Mouse (Mus musculus): Measurements from ENCODE around the gene Olfr1120. TPM values are rescaled to one million over a fixed set of nuclear protein-coding genes. Genes with fewer than 3 reads are reported as not detected.
"Not testable (repeated sequence)": the region's sequence is repeated elsewhere in the genome, so short reads cannot be mapped to it uniquely, and the experiment has no call there.

Gene Olfr1120
- polyA plus RNA-seq (2016; fragmentation: Nextera tagmentation; extraction: Ambion mirVana) = not detected in 2 replicates

- no peaks in the 10 kb centered on the region for H3K36me3 ChIP-seq
- no peak within 1 kb of the TSS for H3K27ac ChIP-seq (replicated peaks)
- 66% methylated on average over 2 of the region's 2 CpGs for whole genome bisulfite sequencing
- DNase-seq (ENCODE audit: low spot score) = no peak
- H3K4me1 ChIP-seq = no peaks in the 10 kb centered on the region
- no peaks in the 10 kb centered on the region for H3K9me3 ChIP-seq (replicated peaks)
- no peak within 1 kb of the TSS for H3K4me3 ChIP-seq
- H3K27me3 ChIP-seq (ENCODE audit: low read depth, poor library complexity, severe bottlenecking) = no peaks in the 10 kb centered on the region
These were observed at the start of gene Olfr1120 for GRCm38 (mm10) chr2:87354515-87354914. Gene Olfr1120 (plus strand): TSS chr2:87354815.

- 78% methylated on average over 1 of the region's 1 CpGs for WGBS
- DNase-seq (ENCODE audit: low spot score) = no peak
- Histone ChIP-seq H3K4me3 (no peak within 1 kb of the TSS), H3K4me1 (no peaks in the 10 kb centered on the region), H3K27me3 (ENCODE audit: low read depth, poor library complexity, severe bottlenecking) (no peaks in the 10 kb centered on the region), H3K36me3 (no peaks in the 10 kb centered on the region), H3K9me3 (replicated peaks) (no peaks in the 10 kb centered on the region), H3K27ac (replicated peaks) (no peak within 1 kb of the TSS)
These were observed 47.3 kb upstream of the Olfr1120 start, which contains the start of gene Olfr1118 for GRCm38 (mm10) chr2:87307281-87307680. Gene Olfr1118 (plus strand): TSS chr2:87307581.

GRCm38 (mm10) chr2:87360121-87360520 lies 5.5 kb downstream of the Olfr1120 start:
- 96% methylated on average over 2 of the region's 2 CpGs for WGBS
- H3K36me3 ChIP-seq; DNase-seq (ENCODE audit: low spot score); H3K9me3 ChIP-seq (replicated peaks); H3K27me3 ChIP-seq (ENCODE audit: low read depth, poor library complexity, severe bottlenecking); H3K4me3 ChIP-seq; H3K4me1 ChIP-seq; H3K27ac ChIP-seq (replicated peaks): not testable (repeated sequence)

GRCm38 (mm10) chr2:87369595-87369994 lies 15.0 kb downstream of the Olfr1120 start, which contains the start of gene Olfr1121:
Gene Olfr1121 (plus strand): TSS chr2:87369895.
- H3K4me3 ChIP-seq = no peak within 1 kb of the TSS
- DNase-seq (ENCODE audit: low spot score) = no peak

DNA sequence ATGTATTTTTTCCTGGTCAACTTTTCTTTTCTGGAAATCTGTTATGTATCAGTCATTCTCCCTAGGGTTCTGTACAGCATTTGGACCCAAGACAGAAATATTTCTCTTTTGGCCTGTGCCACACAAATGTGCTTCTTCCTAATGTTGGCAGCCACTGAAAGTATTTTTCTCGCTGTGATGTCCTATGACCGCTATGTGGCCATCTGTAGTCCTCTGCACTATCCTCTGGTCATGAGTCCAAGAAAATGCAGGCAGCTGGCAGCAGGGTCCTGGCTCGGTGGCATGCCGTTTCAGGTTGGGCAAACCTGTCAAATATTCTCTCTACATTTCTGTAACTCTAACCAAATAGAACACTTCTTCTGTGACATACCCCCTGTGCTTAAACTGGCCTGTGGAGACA lies 17.1 kb downstream of the Olfr1120 start:
- DNase-seq (ENCODE audit: low spot score) = no peak
- no peaks in the 10 kb centered on the region for H3K4me1 ChIP-seq
- 91% methylated on average over 4 of the region's 4 CpGs for WGBS
- no peak overlapping the region for H3K27ac ChIP-seq (replicated peaks)
- no peak overlapping the region for H3K4me3 ChIP-seq
- H3K27me3 ChIP-seq (ENCODE audit: low read depth, poor library complexity, severe bottlenecking) = no peaks in the 10 kb centered on the region
- no peaks in the 10 kb centered on the region for H3K9me3 ChIP-seq (replicated peaks)
- no peaks in the 10 kb centered on the region for H3K36me3 ChIP-seq

More at GRCm38 (mm10) chr2:87369595-87369994, 15.0 kb downstream of the Olfr1120 start, which contains the start of gene Olfr1121:
- 47% methylated on average over 1 of the region's 1 CpGs for WGBS
- H3K36me3 ChIP-seq = no peaks in the 10 kb centered on the region
- no peaks in the 10 kb centered on the region for H3K4me1 ChIP-seq
- no peak within 1 kb of the TSS for H3K27ac ChIP-seq (replicated peaks)
- H3K27me3 ChIP-seq (ENCODE audit: low read depth, poor library complexity, severe bottlenecking) = no peaks in the 10 kb centered on the region
- H3K9me3 ChIP-seq (replicated peaks) = no peaks in the 10 kb centered on the region

DNA sequence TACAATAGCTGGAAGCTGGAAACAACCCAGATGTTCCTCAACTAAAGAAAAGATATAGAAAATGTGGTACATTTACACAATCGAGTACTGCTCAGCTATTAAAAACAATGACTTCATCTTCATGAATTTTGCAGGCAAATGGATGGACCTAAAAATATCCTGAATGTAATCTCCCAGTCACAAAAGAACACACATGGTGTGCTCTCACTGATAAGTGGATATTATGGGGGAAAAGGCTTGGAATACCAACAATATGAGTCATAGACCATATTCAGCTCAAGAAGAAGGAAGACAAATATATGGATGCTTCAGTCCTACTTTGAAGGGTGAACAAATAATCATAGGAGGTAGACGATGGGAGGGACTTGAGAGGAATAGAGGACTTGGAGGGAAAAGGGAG lies 29.3 kb downstream of the Olfr1120 start:
- H3K36me3 ChIP-seq = no peaks in the 10 kb centered on the region
- H3K4me1 ChIP-seq = no peaks in the 10 kb centered on the region
- DNase-seq (ENCODE audit: low spot score) = no peak
- no peaks in the 10 kb centered on the region for H3K9me3 ChIP-seq (replicated peaks)
- no peak overlapping the region for H3K27ac ChIP-seq (replicated peaks)
- 90% methylated on average over 2 of the region's 2 CpGs for WGBS
- no peak overlapping the region for H3K4me3 ChIP-seq
- H3K27me3 ChIP-seq (ENCODE audit: low read depth, poor library complexity, severe bottlenecking) = no peaks in the 10 kb centered on the region

DNA sequence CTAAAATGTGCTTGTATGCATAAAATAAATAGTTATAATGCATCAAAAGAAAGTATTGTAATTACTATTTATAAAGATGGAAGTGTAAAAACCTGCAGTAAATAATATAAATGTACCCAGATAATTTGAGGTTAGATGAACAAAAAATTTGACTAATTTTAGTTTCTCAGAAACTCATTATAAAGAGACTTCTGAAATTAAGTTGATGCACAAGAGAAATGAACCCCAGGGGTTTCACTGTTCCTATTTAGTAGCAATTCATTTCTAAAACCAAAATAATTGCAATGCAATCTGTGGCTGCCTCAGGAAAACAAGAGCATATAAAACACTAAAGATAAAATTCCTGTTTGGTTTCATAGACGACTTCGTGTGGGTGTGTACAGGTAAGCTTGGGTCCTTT lies 30.9 kb downstream of the Olfr1120 start, which contains the start of gene Olfr1122:
Gene Olfr1122, plus strand, starts transcription at position 301 of the 400 bp plus-strand sequence.
- no peaks in the 10 kb centered on the region for H3K27me3 ChIP-seq (ENCODE audit: low read depth, poor library complexity, severe bottlenecking)
- no peak for DNase-seq (ENCODE audit: low spot score)
- no peak within 1 kb of the TSS for H3K27ac ChIP-seq (replicated peaks)
- H3K36me3 ChIP-seq = no peaks in the 10 kb centered on the region
- no peak within 1 kb of the TSS for H3K4me3 ChIP-seq
- no peaks in the 10 kb centered on the region for H3K4me1 ChIP-seq
- 93% methylated on average over 2 of the region's 2 CpGs for WGBS
- no peaks in the 10 kb centered on the region for H3K9me3 ChIP-seq (replicated peaks)

DNA sequence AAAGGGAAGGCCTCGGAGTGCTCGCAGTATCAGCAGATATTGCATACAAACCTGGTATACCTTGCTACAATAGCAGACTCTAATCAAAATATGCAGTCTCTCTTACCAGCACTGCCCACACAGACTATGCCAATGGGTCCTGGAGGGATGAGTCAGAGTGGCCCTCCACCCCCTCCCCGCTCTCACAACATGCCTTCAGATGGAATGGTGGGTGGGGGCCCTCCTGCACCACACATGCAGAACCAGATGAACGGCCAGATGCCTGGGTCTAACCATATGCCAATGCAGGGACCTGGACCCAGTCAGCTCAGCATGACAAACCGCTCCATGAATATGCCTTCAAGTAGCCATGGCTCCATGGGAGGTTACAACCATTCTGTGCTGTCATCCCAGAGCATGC lies 39.0 kb downstream of the Olfr1120 start:
- not testable (repeated sequence) for H3K36me3 ChIP-seq; H3K4me1 ChIP-seq; H3K27ac ChIP-seq (replicated peaks); H3K27me3 ChIP-seq (ENCODE audit: low read depth, poor library complexity, severe bottlenecking); DNase-seq (ENCODE audit: low spot score); H3K4me3 ChIP-seq; H3K9me3 ChIP-seq (replicated peaks)
- 91% methylated on average over 5 of the region's 5 CpGs for WGBS

DNA sequence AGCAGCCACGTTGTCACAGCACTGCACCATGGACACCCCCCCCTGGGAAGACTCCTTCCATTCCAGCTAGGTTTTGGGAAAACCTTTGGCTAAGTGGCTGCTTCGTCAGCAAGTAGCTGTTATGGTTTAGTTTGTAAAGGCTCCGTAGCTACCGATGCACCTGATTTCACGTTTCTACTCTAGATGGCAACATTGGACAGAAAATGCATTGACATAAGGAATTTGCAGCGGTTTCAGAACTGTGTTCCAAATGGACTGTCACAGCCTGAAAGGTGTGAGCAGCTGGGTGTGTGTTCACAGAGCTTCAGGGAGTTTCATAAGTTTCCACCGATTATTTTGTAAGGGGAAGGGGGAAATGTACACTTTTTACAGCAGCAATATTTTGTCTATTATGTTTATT lies 40.1 kb downstream of the Olfr1120 start:
- not testable (repeated sequence) for H3K4me3 ChIP-seq; DNase-seq (ENCODE audit: low spot score); H3K27ac ChIP-seq (replicated peaks); H3K36me3 ChIP-seq; H3K27me3 ChIP-seq (ENCODE audit: low read depth, poor library complexity, severe bottlenecking); H3K9me3 ChIP-seq (replicated peaks); H3K4me1 ChIP-seq
- WGBS = 85% methylated on average over 7 of the region's 7 CpGs

Other genes with a start within 250 kb of the Olfr1120 start
- gene Olfr259, start 240.2 kb upstream of the Olfr1120 start, polyA plus RNA-seq (2016; fragmentation: Nextera tagmentation; extraction: Ambion mirVana) = not detected in 2 replicates
- gene Olfr1110, start 214.5 kb upstream of the Olfr1120 start, polyA plus RNA-seq (2016; fragmentation: Nextera tagmentation; extraction: Ambion mirVana) = not detected in 2 replicates
- gene Olfr1111, start 202.2 kb upstream of the Olfr1120 start, polyA plus RNA-seq (2016; fragmentation: Nextera tagmentation; extraction: Ambion mirVana) = not detected in 2 replicates
- gene Olfr1112, start 167.0 kb upstream of the Olfr1120 start, polyA plus RNA-seq (2016; fragmentation: Nextera tagmentation; extraction: Ambion mirVana) = not detected in 2 replicates
- gene Olfr1113, start 145.8 kb upstream of the Olfr1120 start, polyA plus RNA-seq (2016; fragmentation: Nextera tagmentation; extraction: Ambion mirVana) = not detected in 2 replicates
- not detected in 2 replicates for gene Olfr1115, start 106.8 kb upstream of the Olfr1120 start, polyA plus RNA-seq (2016; fragmentation: Nextera tagmentation; extraction: Ambion mirVana)
- not detected in 2 replicates for gene Olfr1116, start 87.3 kb upstream of the Olfr1120 start, polyA plus RNA-seq (2016; fragmentation: Nextera tagmentation; extraction: Ambion mirVana)
- not detected in 2 replicates for gene Olfr1118, start 47.2 kb upstream of the Olfr1120 start, polyA plus RNA-seq (2016; fragmentation: Nextera tagmentation; extraction: Ambion mirVana)
- not detected in 2 replicates for gene Olfr1121, start 15.1 kb downstream of the Olfr1120 start, polyA plus RNA-seq (2016; fragmentation: Nextera tagmentation; extraction: Ambion mirVana)
- 0.02 TPM in 1 of 2 replicates, not detected in the other for gene Olfr1122, start 31.0 kb downstream of the Olfr1120 start, polyA plus RNA-seq (2016; fragmentation: Nextera tagmentation; extraction: Ambion mirVana)
- gene Olfr1123, start 61.8 kb downstream of the Olfr1120 start, polyA plus RNA-seq (2016; fragmentation: Nextera tagmentation; extraction: Ambion mirVana) = not detected in 2 replicates
- 0.06 and 0.07 TPM in 2 replicates for gene Olfr1124, start 75.5 kb downstream of the Olfr1120 start, polyA plus RNA-seq (2016; fragmentation: Nextera tagmentation; extraction: Ambion mirVana)
- not detected in 2 replicates for gene Olfr1126, start 99.1 kb downstream of the Olfr1120 start, polyA plus RNA-seq (2016; fragmentation: Nextera tagmentation; extraction: Ambion mirVana)
- gene Pramel7, start 142.3 kb downstream of the Olfr1120 start, polyA plus RNA-seq (2016; fragmentation: Nextera tagmentation; extraction: Ambion mirVana) = not detected in 2 replicates
- not detected in 2 replicates for gene Pramel6, start 151.8 kb downstream of the Olfr1120 start, polyA plus RNA-seq (2016; fragmentation: Nextera tagmentation; extraction: Ambion mirVana)
- gene Olfr153, start 177.0 kb downstream of the Olfr1120 start, polyA plus RNA-seq (2016; fragmentation: Nextera tagmentation; extraction: Ambion mirVana) = not detected in 2 replicates
- not detected in 2 replicates for gene Olfr1128, start 190.7 kb downstream of the Olfr1120 start, polyA plus RNA-seq (2016; fragmentation: Nextera tagmentation; extraction: Ambion mirVana)
- gene Olfr1129, start 219.1 kb downstream of the Olfr1120 start, polyA plus RNA-seq (2016; fragmentation: Nextera tagmentation; extraction: Ambion mirVana) = not detected in 2 replicates